Mouse (Mus musculus) kidney, adult 18-20 months (tissue): ENCODE results near the gene AU022751.
A peak's percentile ranks its signal among the peaks of the same experiment; 100 is the strongest.

ENCODE experiments used
- DNase-seq: peaks from one replicate; pipeline ENCODE4 v3.0.0; 2021

Gene AU022751

GRCm38 (mm10) chrX:6082954-6083680, at the start of gene AU022751:
Gene AU022751, minus strand, starts transcription at chrX:6083419.
- no peak for DNase-seq

DNA sequence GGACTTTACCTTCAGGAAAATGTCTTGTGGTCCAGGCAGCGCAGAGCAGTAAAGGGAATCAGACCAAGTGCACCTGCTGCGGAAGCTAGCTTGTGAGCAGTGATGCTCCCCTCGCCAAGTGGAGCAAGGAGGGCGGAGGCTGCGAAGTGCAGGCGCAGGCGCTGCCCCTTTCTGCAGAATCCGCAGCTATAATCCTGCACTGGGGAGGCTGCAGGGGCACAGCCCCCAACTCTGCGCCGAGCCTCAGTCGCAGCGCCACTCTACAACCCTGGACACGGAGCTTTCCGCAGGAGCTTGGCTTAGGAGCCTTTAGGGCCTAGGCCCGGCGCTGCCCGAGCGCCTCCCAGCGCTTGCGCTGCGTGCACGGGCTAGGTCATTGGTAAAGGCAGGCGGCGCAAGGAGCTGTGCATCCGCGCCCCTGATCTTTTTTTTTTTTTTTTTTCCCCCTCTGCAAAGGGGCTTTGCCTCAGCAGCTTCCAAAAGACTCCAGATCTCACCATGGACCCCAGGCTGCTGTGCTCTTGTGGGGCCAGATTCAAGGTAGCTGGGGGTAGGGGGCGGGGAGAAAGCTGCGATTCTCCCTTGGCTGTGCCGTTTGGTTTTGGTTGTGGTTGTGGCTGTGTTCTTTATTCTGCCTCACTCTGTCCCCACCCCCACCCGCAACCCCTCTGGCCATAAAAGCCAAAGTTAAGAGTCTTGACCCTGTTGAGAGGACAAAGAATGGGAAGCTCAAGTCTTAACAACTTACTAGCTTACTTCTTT, 9.0 kb upstream of the AU022751 start:
- DNase-seq: no peak

GRCm38 (mm10) chrX:6091547-6091946, 8.3 kb upstream of the AU022751 start:
- no peak for DNase-seq

GRCm38 (mm10) chrX:6061563-6061962, 21.7 kb downstream of the AU022751 start:
- no peak for DNase-seq

- DNase-seq: peak; percentile 3
Observed at GRCm38 (mm10) chrX:6047936-6048614, 35.1 kb downstream of the AU022751 start.

GRCm38 (mm10) chrX:6047066-6047935, 35.9 kb downstream of the AU022751 start, which contains the start of gene Nudt11:
Gene Nudt11, plus strand, starts transcription at chrX:6047453.
- DNase-seq: peak; percentile 6
